Mouse (Mus musculus) thymus, postnatal 36 days (tissue): ENCODE data around the gene Nsun4.

Experiments
- DNase-seq, 2 experiments: peaks; one replicate each; pipeline ENCODE4 v3.0.0; 2022; ENCODE audit warnings: mixed read lengths in 2 of 2

Nsun4 gene

DNA sequence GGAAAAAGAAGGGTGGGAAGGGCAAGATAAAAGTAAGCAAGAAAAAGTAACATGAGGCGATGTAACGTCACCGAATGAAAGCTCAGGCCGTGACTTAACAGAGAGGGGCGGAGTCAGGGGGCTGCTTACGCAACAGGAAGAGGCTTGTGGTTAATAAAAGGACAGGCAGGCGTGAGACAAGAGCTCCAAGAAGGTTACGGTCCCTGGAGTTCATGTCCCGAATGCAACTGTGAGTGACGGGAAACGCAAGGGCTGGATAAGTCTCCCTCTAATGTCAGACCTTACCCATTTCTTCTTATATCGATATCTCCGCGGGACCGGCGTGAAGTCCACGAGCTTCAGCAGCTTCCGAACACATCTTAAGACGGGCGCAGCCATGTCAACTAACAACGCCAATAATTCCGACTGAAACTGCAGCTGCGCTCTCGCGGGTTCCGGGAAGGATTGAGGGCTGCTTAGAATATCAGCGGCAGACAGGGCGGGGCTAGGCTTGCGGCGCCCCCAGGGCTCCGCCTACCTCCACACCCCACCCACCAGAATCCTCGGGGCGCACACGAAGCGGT is at the start of gene Nsun4:
TSS of gene Nsun4 (minus strand) at position 478 of the 563 bp plus-strand sequence.
- DNase-seq = peak; percentile 92 to 93

DNA sequence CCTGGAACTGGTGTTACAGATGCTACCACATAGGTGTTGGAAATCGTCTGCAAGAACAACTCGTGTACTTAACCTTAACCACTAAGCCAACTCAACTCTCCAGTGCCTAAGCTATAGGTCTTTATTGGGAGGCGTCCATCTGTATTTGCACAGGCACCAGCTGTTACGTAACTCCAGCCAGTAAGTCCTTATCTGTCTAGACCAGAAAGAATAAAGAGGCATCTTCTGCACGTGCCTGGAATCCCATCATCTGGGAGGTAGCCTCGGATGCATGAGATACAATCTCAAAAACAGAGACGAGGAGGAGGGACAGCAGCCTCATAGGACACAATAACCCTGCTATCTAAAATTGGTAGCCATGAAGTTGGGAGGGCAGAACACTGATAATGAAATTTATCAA is 47.3 kb upstream of the Nsun4 start:
- DNase-seq = no peak

GRCm38 (mm10) chr4:116097211-116097610 is 43.5 kb upstream of the Nsun4 start:
- no peak for DNase-seq

DNA sequence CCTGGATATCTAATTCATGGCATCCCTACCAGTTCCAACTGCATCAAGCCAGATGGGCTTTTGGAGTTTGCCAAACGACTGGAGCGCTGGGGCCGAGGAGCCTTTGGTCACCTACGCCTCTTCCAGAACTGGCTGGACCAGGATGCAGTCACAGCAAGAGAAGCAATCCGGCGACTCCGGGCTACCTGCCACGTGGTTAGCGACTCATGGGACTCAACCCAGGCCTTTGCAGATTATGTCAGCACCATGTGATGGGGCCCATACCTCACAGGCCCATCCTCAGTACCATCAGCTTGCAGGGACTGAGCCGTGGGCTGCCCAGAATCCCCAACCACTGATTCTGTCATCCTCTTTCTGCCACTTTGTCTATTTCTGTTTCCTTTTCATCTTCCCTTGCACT is 42.6 kb upstream of the Nsun4 start:
- no peak for DNase-seq

- peak in 1 of 2 experiments; percentile 23 for DNase-seq
Measured at GRCm38 (mm10) chr4:116088510-116089249, 35.0 kb upstream of the Nsun4 start.

DNA sequence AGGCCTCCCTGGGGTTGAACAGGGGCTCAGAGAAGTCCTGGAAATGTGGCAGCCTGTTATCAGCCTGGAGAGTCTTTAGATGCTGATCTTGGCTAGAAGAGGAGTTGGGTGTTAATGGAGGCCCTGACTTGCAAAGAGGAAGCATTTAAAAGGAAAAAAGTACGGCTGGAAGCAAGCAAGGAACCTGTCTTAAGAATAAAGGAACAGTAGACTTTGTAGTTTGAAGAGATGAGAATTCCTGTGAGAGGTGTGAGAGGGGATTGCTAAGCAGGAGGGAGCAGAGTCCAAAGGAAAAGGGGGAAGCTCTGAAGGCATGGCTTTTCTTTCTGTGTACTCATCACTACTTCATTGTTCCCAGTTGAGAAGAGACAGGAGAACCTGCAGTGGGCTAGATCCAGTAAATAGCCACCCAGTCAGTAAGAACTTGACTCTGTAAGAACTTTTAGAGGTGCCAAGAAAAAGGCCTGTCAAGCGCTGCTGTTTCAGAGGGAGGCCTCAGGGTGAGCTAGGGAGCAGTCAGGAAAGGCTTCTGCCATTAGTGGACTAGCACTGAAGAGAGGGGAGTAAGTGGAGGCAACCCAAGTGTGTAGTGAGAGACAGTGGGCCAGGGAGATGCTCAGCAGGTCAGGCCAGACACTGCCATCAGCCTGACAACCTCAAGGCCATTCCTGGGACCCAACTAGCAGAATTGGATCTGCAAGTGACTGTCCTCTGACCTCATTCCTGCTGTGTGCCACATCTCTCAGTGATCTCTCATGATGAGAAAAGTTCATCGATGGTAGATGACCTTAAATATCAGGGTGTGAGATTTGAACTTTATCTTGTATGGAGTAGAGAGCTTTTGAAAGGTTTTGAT is 23.8 kb upstream of the Nsun4 start:
- no peak for DNase-seq

GRCm38 (mm10) chr4:116076369-116077231 is 22.9 kb upstream of the Nsun4 start:
- peak in 1 of 2 experiments; percentile 16 for DNase-seq

- DNase-seq = peak; percentile 74 to 76
Measured at GRCm38 (mm10) chr4:116075631-116076368, 22.1 kb upstream of the Nsun4 start.

DNA sequence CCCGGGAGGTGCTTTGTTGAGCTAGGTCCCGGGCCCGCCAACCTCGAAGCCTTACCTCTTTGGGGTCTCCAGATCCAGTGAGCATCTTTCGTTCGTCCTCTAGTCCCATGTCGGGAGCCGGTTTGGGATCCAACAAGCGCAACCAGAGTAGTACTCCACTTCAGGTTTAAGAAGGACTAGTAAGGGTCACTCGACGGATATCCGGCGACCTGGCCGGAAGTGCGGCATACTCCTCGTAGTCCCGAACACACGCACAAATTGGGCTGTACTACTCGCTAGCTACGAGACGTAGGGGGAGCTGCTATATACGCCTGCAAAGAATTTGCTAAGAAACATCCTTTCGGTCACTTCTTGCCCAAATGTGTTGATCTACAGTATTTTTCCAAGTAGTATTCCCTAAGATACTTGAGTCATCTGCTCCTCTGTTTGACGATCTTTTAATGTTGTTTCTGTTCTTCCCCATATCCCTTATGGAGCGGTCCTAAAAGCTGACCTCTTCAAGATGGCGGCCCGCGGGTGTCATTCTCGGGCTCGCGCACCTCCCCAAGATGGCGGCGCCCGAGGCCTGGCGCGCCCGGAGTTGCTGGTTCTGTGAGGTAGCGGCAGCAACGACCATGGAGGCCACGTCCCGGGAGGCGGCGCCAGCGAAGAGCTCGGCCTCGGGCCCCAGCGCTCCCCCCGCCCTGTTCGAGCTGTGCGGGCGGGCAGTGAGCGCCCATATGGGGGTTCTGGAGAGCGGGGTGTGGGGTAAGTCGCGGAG is 21.4 kb upstream of the Nsun4 start, which contains the start of the genes Uqcrh and Lrrc41:
TSS of gene Uqcrh (minus strand) at position 211 of the 760 bp plus-strand sequence.
TSS of gene Lrrc41 (plus strand) at position 409 of the 760 bp plus-strand sequence.
- peak; percentile 92 to 93 for DNase-seq

- DNase-seq = no peak
Measured at GRCm38 (mm10) chr4:116074145-116074675, 20.5 kb upstream of the Nsun4 start.

DNA sequence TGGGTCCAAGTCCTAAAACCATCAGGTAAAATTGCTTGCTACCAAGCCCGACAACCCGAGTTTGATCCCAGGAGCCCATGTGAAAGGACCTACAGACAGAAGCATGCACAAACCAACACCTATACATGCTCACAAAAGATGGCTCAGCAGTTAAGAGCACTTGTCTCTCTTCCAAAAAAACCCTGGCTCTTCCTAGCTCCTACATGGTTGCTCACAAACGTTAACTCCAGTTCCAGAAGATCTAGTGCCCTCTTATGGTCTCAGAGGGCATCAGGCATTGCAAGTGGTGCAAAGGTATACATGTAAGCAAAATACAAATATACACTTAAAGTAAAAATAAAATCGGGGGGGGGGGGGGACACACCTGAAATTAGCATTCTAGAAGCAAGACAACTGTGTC is 19.5 kb upstream of the Nsun4 start:
- no peak for DNase-seq

DNA sequence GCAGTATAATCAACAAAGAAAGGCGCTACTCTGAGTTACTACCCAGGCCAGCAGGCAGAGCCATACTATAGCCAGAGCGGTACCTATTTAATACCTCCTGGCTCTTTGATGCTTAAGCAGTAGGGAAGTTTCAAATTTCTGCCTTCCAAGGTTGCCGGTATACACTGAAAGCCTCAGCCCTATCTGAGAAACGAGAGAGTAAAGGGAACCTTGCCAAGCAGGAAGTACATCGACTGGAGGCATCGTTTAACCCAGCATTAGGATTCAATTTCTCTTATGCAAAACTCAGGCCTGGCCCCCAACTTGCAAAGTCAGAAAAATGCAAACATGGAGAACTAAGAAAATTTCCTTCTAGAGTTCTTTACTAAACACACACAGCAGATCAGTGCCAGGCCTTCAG is 16.4 kb upstream of the Nsun4 start:
- no peak for DNase-seq

DNA sequence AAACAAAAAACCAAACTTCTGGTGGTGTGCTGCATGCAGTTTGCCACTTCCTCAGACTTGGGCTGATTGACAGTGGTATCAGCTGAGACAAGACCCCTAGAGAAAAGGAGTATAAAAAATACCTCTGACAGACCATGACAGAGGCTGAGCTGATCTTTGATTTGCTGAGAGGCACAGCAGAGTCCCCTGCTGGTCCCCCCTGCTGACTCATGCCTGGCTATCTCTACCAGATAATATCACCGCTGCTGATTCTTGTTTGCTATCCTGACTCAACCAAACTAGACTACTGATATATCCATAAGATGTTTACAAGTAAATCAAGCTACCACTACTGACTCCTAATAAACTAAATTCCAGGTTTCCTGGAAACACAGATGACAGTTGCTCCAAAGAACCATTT is 10.2 kb upstream of the Nsun4 start:
- DNase-seq = no peak

DNA sequence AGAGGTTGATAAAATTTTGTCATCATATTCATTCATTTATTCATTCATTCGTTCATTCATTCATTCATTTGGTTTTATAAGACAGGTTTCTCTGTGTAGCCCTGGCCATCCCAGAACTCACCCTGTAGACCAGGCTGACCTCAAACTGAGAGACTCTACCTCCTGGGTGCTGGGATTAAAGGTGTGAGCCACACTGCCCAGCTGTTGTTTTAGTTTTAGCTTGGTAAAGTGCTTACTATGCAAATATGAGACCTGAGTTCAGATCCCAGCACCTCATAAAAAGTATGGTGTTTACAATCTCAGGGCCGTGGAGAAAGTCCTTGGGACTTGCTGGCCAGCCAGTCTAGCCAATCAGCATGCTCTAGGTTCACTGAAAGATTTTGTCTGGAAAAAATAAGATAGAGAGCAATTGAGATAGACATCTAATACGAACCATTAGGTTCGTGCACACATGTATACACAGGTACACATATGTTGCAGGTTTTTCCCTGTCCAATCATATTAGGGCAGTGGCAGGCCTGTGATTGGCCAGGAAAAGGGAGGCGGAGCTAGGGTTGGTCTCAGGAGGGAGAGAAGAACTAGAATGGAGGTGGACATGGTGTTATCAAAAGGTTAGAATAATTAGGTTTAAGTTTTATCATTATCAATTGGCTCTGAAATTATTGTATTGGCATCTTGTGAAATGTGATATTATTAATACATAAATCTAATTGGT is 5.5 kb upstream of the Nsun4 start:
- DNase-seq = no peak

- DNase-seq = no peak
Measured at GRCm38 (mm10) chr4:116057559-116057958, 3.9 kb upstream of the Nsun4 start.

DNA sequence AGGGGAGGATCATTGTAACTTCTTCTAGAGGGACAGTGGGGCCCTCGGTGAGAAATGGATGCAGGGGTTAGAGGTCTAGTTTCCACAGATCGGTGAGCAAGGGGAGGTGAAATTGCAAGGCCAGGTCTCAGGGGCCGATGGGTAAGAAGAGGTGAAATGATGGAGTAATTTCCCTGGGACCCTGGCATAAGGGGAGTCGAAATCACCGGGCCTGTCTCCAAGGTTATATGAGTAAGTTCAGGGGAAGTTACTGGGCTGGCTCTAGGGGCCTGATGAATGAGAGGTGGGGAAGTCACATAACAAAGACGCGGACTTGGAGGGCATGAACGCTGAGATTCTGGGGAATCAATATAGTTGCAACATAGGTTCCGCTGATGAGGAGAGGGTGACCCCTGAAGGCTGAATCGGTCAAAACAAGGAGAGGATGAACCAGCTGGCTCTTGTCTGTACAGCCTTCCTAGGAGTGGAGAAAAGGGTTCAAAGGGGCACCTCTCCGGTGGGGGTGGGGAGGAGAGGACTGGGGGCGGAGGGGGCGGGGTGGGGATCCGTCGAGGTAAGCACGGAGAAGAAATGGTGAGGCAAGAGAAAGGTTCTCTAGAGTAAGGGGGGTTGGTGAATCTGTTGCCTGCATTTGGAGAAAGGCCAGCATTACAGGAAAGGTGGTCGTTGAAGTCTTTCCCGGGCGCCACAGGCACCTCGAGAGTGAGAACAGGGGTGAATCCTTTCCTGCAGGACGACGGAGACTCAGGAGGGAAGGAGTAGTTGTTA is 966 bp downstream of the Nsun4 start:
- DNase-seq = peak; percentile 62 to 67

- DNase-seq = no peak
Measured at GRCm38 (mm10) chr4:116049211-116049610, 4.5 kb downstream of the Nsun4 start.

DNA sequence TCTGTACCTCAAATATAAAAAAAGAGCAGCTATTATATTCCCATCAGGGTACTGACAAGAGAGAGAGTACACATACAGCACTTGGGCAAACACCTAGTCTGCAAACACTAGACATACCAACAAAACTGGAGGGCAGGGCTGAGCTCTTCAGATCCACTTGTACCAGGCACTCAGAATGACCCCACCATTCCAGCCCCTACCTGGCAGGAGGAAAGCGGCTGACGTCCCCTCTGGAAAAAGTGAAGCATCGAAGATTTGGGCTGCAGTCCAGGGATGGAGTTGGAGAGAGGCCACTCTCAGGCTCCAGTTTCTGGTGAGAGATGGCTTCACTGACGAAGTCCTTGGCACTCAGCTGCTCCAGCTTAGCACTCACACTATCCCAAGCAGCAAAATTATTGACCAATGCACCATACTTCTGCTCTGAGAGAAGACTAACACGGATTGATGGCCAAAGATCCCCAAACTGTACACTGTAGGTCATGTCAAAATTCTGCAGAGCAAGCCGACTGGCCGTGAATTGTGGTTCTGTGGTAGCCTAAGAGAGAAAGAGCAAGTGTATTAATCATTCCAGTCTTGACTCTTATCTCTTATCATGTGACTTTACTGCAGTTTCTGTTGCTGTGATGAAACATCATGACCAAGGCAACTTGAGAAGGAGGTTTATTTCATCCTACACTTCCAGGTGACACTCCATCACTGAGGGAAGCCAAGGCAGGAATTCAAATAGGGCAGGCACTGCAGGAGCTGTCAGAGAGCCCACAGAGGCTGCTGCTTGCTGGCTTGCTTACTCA is 5.4 kb downstream of the Nsun4 start:
- no peak for DNase-seq
